Mouse (Mus musculus) kidney, postnatal 10 days (tissue): ENCODE results near the gene Meis1.

Experiments
- DNase-seq: peaks from one replicate; pipeline ENCODE4 v3.0.0; 2021; ENCODE audit warnings: mixed read lengths

Meis1 gene

GRCm38 (mm10) chr11:19018489-19019203, at the start of gene Meis1:
Gene Meis1, minus strand, starts transcription at chr11:19018985.
- DNase-seq = peak; percentile 91

- DNase-seq = no peak
Observed at GRCm38 (mm10) chr11:19067334-19067733, 48.5 kb upstream of the Meis1 start.

- DNase-seq = no peak
Observed at GRCm38 (mm10) chr11:19049276-19049675, 30.5 kb upstream of the Meis1 start.

GRCm38 (mm10) chr11:19036595-19037166, 17.9 kb upstream of the Meis1 start:
- no peak for DNase-seq

GRCm38 (mm10) chr11:19026581-19027561, 8.1 kb upstream of the Meis1 start:
- peak; percentile 85 for DNase-seq

- no peak for DNase-seq
Observed at GRCm38 (mm10) chr11:19025976-19026520, 7.3 kb upstream of the Meis1 start.

- peak; percentile 42 for DNase-seq
Observed at GRCm38 (mm10) chr11:19024496-19025265, 5.9 kb upstream of the Meis1 start.

- DNase-seq = no peak
Observed at GRCm38 (mm10) chr11:19023356-19023755, 4.6 kb upstream of the Meis1 start.

GRCm38 (mm10) chr11:19022576-19022975, 3.8 kb upstream of the Meis1 start:
- no peak for DNase-seq

GRCm38 (mm10) chr11:19020951-19021710, 2.3 kb upstream of the Meis1 start:
- DNase-seq = peak; percentile 58

- DNase-seq = peak; percentile 93
Observed at GRCm38 (mm10) chr11:19020371-19020824, 1.6 kb upstream of the Meis1 start.

- DNase-seq = peak; percentile 79
Observed at GRCm38 (mm10) chr11:19019204-19020171, 703 bp upstream of the Meis1 start.

GRCm38 (mm10) chr11:19017719-19018413, 919 bp downstream of the Meis1 start:
- no peak for DNase-seq

GRCm38 (mm10) chr11:19017262-19017661, 1.5 kb downstream of the Meis1 start:
- DNase-seq = no peak

GRCm38 (mm10) chr11:19016481-19017220, 2.1 kb downstream of the Meis1 start:
- DNase-seq = no peak

- peak; percentile 28 for DNase-seq
Observed at GRCm38 (mm10) chr11:19015731-19016461, 2.9 kb downstream of the Meis1 start.

GRCm38 (mm10) chr11:19015381-19015730, 3.4 kb downstream of the Meis1 start:
- no peak for DNase-seq
